Mouse (Mus musculus) spleen, adult 2 months (tissue): Measurements from ENCODE around the gene Sgcd. TPM values are rescaled to one million over a fixed set of nuclear protein-coding genes. Genes with fewer than 3 reads are reported as not detected.

Experiments
- DNase-seq, 2 experiments: peaks; one replicate each; pipeline versions ENCODE4 v3.0.0 to v3.0.0-alpha.2; 2012 to 2021; ENCODE audit warnings: low spot score in 2 of 2, low read depth in 1 of 2
- H3K27ac ChIP-seq: fragments of 200-500 bp; 2 replicates; pipeline ENCODE4 v1.5.1; 2012; ENCODE audit warnings: low read length, inconsistent platforms; ENCODE audit not compliant: insufficient read depth
- H3K27me3 ChIP-seq: fragments of 200-500 bp; 2 replicates; pipeline ENCODE4 v1.6.1; 2012; ENCODE audit warnings: mild to moderate bottlenecking, moderate library complexity, low read length, inconsistent platforms; ENCODE audit not compliant: control insufficient read depth, insufficient read depth
- H3K36me3 ChIP-seq: fragments of 200-500 bp; 2 replicates; pipeline ENCODE4 v1.6.1; 2012; ENCODE audit warnings: mild to moderate bottlenecking, low read length, inconsistent platforms; ENCODE audit not compliant: control insufficient read depth, insufficient read depth
- H3K4me1 ChIP-seq: fragments of 200-500 bp; 2 replicates; pipeline ENCODE4 v1.6.1; 2011; ENCODE audit warnings: inconsistent platforms; ENCODE audit not compliant: control insufficient read depth, insufficient read depth, insufficient read length
- H3K4me3 ChIP-seq: fragments of 200-500 bp; 2 replicates; pipeline ENCODE4 v1.5.1; 2011; ENCODE audit warnings: mild to moderate bottlenecking, inconsistent platforms; ENCODE audit not compliant: insufficient read depth, insufficient read length; ENCODE audit errors: extremely low read depth
- CTCF ChIP-seq: fragments of 200-500 bp; IDR thresholded peaks from 2 replicates; pipeline ENCODE4 v1.5.1; 2011; ENCODE audit warnings: mild to moderate bottlenecking, inconsistent platforms; ENCODE audit not compliant: insufficient read depth, insufficient read length, insufficient replicate concordance; ENCODE audit errors: extremely low read depth
- POLR2A ChIP-seq: fragments of 200-500 bp; IDR thresholded peaks from 2 replicates; pipeline ENCODE4 v1.6.1; 2011; ENCODE audit warnings: low read depth, low read length, inconsistent platforms
- WGBS: fragments of 180-500 bp; shearing (Covaris S2); methylation state at CpG from one replicate; pipeline ENCODE4 v1.1.7; 2018; 5-methylcytosine and 5-hydroxymethylcytosine counted together
- polyA plus RNA-seq: library from polyadenylated mRNA; depleted of rRNA; stranded (reverse); fragments of >200 nt; gene quantifications from 2 replicates; pipeline ENCODE4 v1.2.3, GENCODE M21; 2012

The Sgcd gene
- polyA plus RNA-seq, 1 experiment = 0.07 TPM

DNA sequence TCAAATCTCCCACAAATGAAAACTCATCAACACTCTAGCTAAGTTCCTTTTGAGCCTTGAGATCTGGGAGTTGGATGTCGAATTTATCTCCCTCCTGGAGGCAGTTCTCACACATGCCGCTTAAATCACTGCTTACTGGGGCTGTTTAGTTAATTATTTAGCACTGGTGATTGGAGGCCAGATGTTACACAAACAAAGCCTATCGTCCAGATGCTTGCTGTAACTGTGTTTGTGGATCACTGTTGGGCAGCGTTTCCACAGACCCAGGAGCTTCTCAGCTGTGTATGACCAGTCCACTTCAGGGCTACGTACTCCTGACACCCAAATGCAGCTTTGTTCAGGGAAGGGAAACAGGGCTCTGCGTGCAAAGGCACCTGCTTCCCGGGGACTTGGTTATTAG is 858.8 kb downstream of the Sgcd start:
- no peaks in the 10 kb centered on the region for H3K36me3 ChIP-seq
- H3K4me1 ChIP-seq = no peaks in the 10 kb centered on the region
- WGBS = 74% methylated on average over 7 of the region's 7 CpGs
- TF ChIP-seq POLR2A = no peak
- TF ChIP-seq CTCF = no peak
- H3K27ac ChIP-seq = no peak overlapping the region
- no peak for DNase-seq
- H3K27me3 ChIP-seq = no peaks in the 10 kb centered on the region
- H3K4me3 ChIP-seq = no peak overlapping the region

DNA sequence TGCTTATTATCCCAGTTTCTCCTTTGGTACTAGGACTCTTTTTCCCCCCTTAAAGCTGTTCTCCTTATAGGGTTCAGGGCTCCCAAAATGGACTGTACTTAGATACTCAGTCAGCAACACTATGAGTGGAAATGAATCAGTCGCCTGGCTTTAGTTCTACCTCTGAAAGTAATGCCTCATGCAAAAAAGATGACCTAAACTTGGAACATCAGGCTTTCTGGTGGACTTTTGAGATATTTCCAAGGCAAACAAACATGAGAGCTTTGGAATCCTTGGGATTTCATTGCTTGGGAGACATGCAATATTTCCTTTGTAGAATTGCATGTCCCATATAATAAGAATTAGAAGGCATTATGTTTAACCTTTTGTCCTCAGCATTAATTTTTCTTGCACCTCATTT is 859.6 kb downstream of the Sgcd start:
- Histone ChIP-seq H3K27ac (no peak overlapping the region), H3K4me3 (no peak overlapping the region), H3K27me3 (no peaks in the 10 kb centered on the region), H3K36me3 (no peaks in the 10 kb centered on the region), H3K4me1 (no peaks in the 10 kb centered on the region)
- TF ChIP-seq CTCF = no peak
- TF ChIP-seq POLR2A = no peak
- WGBS = 84% methylated on average over 1 of the region's 1 CpGs
- no peak for DNase-seq

DNA sequence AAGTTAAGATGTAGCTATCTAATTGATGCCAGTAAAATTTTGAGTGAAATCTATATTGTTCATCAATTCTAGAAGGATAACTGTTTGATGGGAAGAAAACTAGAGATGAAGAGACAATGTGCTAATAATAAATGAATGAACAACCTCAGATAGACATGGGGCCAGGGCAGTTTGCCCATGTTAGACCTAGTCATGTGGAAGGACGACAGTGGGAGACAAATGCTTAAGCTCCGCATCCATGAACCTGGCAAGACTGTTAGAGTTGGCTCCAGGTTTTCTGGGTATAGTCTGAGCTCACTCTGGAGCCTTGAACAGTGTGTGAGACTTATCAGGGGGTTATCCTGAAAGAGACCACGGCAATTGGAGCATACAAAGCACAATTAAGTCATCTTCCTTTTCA is 860.4 kb downstream of the Sgcd start:
- DNase-seq = no peak
- 80% methylated on average over 3 of the region's 3 CpGs for WGBS
- TF ChIP-seq POLR2A = no peak
- no peak for TF ChIP-seq CTCF

DNA sequence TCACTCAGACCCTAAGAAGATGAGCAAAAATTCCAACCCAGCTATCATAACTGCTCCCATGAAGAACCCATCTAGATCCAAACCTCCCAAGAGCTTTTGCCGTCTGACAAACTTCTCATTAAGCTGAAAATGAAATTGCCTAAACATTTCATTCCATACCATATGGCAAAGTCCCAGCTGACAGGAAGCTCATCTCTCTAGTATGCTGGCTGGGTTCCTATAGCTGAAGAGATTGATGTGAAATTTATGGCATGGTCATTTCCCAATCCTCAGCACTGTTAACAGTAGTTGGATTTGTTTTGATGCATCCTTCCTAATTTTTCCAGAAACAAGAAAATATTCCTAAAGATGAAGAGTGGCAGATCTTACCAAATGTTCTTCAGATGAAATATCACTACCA is 867.9 kb downstream of the Sgcd start:
- WGBS = 92% methylated on average over 1 of the region's 1 CpGs
- H3K27ac ChIP-seq = no peak overlapping the region
- no peak overlapping the region for H3K4me3 ChIP-seq
- H3K36me3 ChIP-seq = no peaks in the 10 kb centered on the region
- H3K4me1 ChIP-seq = no peaks in the 10 kb centered on the region
- H3K27me3 ChIP-seq = no peaks in the 10 kb centered on the region
- no peak for DNase-seq
- no peak for TF ChIP-seq POLR2A
- TF ChIP-seq CTCF = no peak

More for the DNA sequence above, 860.4 kb downstream of the Sgcd start:
- Histone ChIP-seq H3K4me1 (no peaks in the 10 kb centered on the region), H3K4me3 (no peak overlapping the region), H3K27me3 (no peaks in the 10 kb centered on the region), H3K36me3 (no peaks in the 10 kb centered on the region), H3K27ac (no peak overlapping the region)

DNA sequence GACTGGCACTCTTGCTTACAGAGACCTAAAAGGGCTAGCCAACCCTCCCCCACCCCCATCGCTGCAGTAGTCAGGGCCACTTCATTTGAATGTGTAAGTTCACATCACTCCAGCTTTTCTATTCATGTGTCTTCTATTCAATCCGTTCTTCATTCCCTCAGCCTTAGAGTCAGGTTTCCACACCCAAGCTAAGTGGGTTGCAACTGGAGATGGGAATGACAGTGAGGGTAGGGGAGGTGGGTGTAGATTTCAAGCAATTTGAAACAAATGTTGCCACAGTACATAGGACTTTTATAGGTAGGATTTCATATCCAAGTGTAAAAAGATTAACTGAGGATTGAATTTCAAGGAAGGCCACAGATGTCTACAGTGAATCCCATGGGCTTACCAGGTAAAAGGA is 870.9 kb downstream of the Sgcd start:
- Histone ChIP-seq H3K27ac (no peak overlapping the region), H3K27me3 (no peaks in the 10 kb centered on the region), H3K4me3 (no peak overlapping the region), H3K36me3 (no peaks in the 10 kb centered on the region), H3K4me1 (no peaks in the 10 kb centered on the region)
- 72% methylated on average over 2 of the region's 2 CpGs for WGBS
- TF ChIP-seq POLR2A = no peak
- no peak for TF ChIP-seq CTCF
- no peak for DNase-seq

DNA sequence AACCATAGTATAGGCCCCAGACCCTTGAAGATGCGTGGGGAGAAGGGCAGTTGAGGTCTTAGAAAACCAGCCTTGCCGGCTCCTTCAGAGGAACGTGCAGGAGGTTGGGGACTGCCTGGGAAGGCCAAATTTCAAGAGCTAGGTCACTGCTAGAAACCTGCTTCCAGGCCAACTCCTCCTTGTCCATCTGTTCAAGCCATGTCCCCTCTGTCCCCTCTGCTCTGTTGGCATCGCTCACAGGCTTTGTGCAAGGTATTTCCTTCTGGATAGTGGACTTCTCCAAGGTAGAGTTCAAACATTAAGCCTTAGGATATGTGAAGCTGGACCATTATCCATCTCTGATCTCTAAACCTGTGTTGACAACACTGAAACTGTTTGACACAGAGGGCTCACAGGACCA is 874.4 kb downstream of the Sgcd start:
- H3K4me1 ChIP-seq = no peaks in the 10 kb centered on the region
- no peak for TF ChIP-seq POLR2A
- no peaks in the 10 kb centered on the region for H3K36me3 ChIP-seq
- no peak overlapping the region for H3K4me3 ChIP-seq
- 86% methylated on average over 4 of the region's 4 CpGs for WGBS
- H3K27ac ChIP-seq = no peak overlapping the region
- H3K27me3 ChIP-seq = no peaks in the 10 kb centered on the region
- no peak for DNase-seq

DNA sequence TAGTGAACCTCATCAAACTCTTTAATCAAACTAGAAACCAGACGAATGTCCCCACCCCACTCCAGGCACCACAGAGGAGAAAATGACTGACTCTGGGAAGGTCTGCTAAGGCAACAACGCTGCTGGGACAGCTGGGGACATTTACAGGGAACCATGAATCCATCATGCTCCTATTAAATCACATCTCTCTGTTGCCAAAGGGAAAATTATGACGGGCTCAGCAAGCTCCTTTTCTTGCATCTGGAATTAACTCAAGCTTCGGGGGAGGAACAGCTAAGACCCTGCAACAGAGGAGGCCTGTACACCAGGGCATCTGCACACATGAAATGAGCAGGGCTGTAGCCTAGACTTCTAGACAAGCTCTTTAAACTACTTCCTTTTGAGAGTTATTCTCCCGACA is 875.7 kb downstream of the Sgcd start:
- WGBS = 69% methylated on average over 5 of the region's 5 CpGs
- Histone ChIP-seq H3K4me3 (no peak overlapping the region), H3K27ac (no peak overlapping the region), H3K27me3 (no peaks in the 10 kb centered on the region), H3K36me3 (no peaks in the 10 kb centered on the region), H3K4me1 (no peaks in the 10 kb centered on the region)
- DNase-seq = no peak
- TF ChIP-seq POLR2A = no peak
- no peak for TF ChIP-seq CTCF
